Mouse (Mus musculus) lung, embryonic 16.5 days (tissue): ENCODE data around the gene Alpk1. TPM values are rescaled to one million over a fixed set of nuclear protein-coding genes. Genes with fewer than 3 reads are reported as not detected.

Experiments
- ATAC-seq: fragments of 200-750 bp; cut with Nextera tagmentation; 2 replicates; pipeline ENCODE4 v1.8.0; 2017; ENCODE audit warnings: low read depth, mild to moderate bottlenecking, moderate library complexity
- H3K27ac ChIP-seq: fragments of 300-500 bp; sonication (generic); 2 replicates; pipeline ENCODE4 v1.5.1; 2014; ENCODE audit warnings: mild to moderate bottlenecking, control low read depth, low read length
- H3K27me3 ChIP-seq: fragments of 300-500 bp; sonication (generic); 2 replicates; pipeline ENCODE4 v1.6.1; 2014; ENCODE audit warnings: low read depth, low read length, mixed read lengths; ENCODE audit not compliant: control insufficient read depth, insufficient read depth
- H3K36me3 ChIP-seq: fragments of 300-500 bp; sonication (generic); 2 replicates; pipeline ENCODE4 v1.6.1; 2014; ENCODE audit warnings: low read length; ENCODE audit not compliant: control insufficient read depth, insufficient read depth
- H3K4me1 ChIP-seq: fragments of 300-500 bp; sonication (generic); replicated peaks from 2 replicates; pipeline ENCODE4 v1.6.1; 2014; ENCODE audit warnings: low read length, mixed read lengths; ENCODE audit not compliant: control insufficient read depth, insufficient read depth
- H3K4me2 ChIP-seq: fragments of 300-500 bp; sonication (generic); 2 replicates; pipeline ENCODE4 v1.6.1; 2014; ENCODE audit warnings: low read depth, low read length, control low read depth
- H3K4me3 ChIP-seq: fragments of 300-500 bp; sonication (generic); 2 replicates; pipeline ENCODE4 v1.5.1; 2014; ENCODE audit warnings: mild to moderate bottlenecking, low read length, control low read depth
- H3K9ac ChIP-seq: fragments of 300-500 bp; sonication (generic); 2 replicates; pipeline ENCODE4 v1.6.1; 2014; ENCODE audit warnings: low read length, control low read depth
- H3K9me3 ChIP-seq: fragments of 300-500 bp; sonication (generic); 2 replicates; pipeline ENCODE4 v1.6.1; 2016; ENCODE audit warnings: low read length; ENCODE audit not compliant: control insufficient read depth
- WGBS: fragments of 180-500 bp; shearing (Covaris S2); extraction: QIAGEN DNeasy Blood & Tissue Kit; methylation state at CpG from one replicate; pipeline ENCODE4 v1.1.7; 2014; 5-methylcytosine and 5-hydroxymethylcytosine counted together
- polyA plus RNA-seq: library from polyadenylated mRNA; unstranded; fragments of >200 nt; fragmentation: Nextera tagmentation; extraction: Ambion mirVana; gene quantifications from 2 replicates; pipeline ENCODE4 v1.2.1, GENCODE M21; 2015

The Alpk1 gene
- polyA plus RNA-seq, 1 experiment from 2014 or later: 2.1 TPM

DNA sequence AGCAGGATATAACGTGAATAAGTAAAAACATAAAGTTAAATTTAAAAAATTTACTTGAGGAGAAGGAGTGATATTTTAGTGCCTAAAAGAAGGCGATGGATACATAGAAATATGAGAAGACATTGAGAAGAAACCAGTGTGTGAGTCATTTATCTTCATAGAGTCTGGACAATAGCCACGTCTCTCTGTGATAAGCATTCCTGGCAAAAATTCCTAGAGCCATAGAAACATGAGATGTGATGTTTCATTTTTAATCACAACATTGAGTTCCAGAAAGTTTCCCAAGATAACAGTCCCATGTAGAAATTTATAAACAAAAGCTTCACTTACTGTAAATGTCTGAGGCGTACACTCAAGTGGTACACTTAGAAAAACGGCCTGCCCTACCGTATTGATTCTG lies 2.6 kb upstream of the Alpk1 start:
- Histone ChIP-seq H3K4me3 (no peak overlapping the region), H3K4me2 (no peak overlapping the region), H3K27me3 (no peaks in the 10 kb centered on the region), H3K27ac (no peak overlapping the region), H3K4me1 (no peaks in the 10 kb centered on the region), H3K9ac (no peak overlapping the region), H3K36me3 (no peaks in the 10 kb centered on the region), H3K9me3 (no peaks in the 10 kb centered on the region)
- WGBS: 53% methylated on average over 6 of the region's 6 CpGs
- ATAC-seq: no peak

DNA sequence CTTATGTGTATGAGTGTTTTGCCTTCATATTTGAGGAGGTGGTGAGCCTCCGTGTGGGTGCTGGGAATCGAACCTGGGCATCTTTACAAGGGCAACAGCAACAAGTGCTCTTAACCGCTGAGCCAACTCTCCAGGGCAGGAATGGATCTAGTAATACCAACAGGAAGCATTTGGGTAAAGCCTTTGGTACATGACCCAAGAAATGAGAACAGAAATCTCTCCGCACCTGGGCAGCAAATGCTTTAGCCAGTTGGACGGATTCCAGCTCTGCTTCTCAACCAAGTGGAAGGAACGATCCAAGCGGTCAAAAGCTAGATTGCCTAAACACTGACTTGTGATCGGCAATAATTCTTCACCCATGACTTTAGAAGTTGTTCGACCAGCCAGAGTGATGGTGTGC lies 594 bp upstream of the Alpk1 start:
- H3K9me3 ChIP-seq: no peaks in the 10 kb centered on the region
- no peaks in the 10 kb centered on the region for H3K36me3 ChIP-seq
- no peak overlapping the region for H3K4me3 ChIP-seq
- 86% methylated on average over 9 of the region's 9 CpGs for WGBS
- H3K4me2 ChIP-seq: no peak overlapping the region
- ATAC-seq: no peak
- no peaks in the 10 kb centered on the region for H3K4me1 ChIP-seq
- H3K9ac ChIP-seq: no peak overlapping the region
- H3K27ac ChIP-seq: no peak overlapping the region
- H3K27me3 ChIP-seq: no peaks in the 10 kb centered on the region

DNA sequence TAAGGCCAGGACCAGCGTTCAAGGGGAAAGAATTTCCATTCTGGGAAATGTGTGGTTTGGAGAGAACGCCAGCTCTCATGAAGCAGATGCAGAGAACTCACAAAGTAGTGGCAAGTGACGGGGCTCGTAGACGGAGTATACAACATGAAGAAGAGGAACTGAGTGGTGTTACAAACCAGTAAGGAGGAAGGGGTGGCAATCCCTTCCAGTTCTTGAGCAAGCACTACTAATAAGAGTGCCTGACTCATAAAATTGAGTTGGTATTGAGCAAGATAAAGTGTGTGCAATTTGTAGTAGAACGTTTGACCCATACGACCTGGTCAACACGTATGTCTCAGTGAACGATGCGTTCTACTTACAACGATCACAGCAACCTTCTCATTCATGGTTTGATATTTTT lies 11.2 kb downstream of the Alpk1 start:
- H3K9ac ChIP-seq: no peak overlapping the region
- H3K4me3 ChIP-seq: no peak overlapping the region
- no peaks in the 10 kb centered on the region for H3K36me3 ChIP-seq
- no peak overlapping the region for H3K4me2 ChIP-seq
- WGBS: 82% methylated on average over 11 of the region's 11 CpGs
- ATAC-seq: no peak
- no peaks in the 10 kb centered on the region for H3K9me3 ChIP-seq
- H3K27ac ChIP-seq: no peak overlapping the region
- H3K27me3 ChIP-seq: no peaks in the 10 kb centered on the region
- H3K4me1 ChIP-seq: no peaks in the 10 kb centered on the region

- Histone ChIP-seq H3K9me3 (no peaks in the 10 kb centered on the region), H3K9ac (no peak overlapping the region), H3K4me2 (no peak overlapping the region), H3K4me3 (no peak overlapping the region), H3K27me3 (no peaks in the 10 kb centered on the region; the same call in none of the 2 replicates), H3K36me3 (no peaks in the 10 kb centered on the region), H3K4me1 (no peaks in the 10 kb centered on the region), H3K27ac (no peak overlapping the region)
- ATAC-seq: no peak
- WGBS: 60% methylated on average over 3 of the region's 3 CpGs
Observed at GRCm38 (mm10) chr3:127765971-127766370, 14.4 kb downstream of the Alpk1 start.

DNA sequence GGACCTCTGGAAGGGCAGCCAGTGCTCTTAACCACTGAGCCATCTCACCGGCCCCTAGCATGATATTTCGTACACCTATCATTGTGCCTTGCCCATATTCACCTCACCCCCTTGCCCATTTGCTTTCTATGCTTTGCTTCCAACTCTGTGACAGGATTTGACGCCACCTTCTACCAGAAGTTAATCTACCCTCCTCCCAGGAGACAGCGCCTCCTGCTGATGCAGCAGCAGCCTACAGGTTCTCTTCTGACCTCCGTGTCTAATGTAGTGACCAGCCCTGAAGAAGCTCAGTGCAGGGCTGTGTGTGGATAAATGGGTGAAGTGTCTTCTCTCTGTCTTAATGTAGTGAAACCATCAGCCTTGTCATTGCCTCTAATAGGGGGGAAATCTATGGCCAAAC lies 15.8 kb downstream of the Alpk1 start:
- no peak for ATAC-seq
- H3K36me3 ChIP-seq: no peaks in the 10 kb centered on the region
- H3K27ac ChIP-seq: no peak overlapping the region
- H3K27me3 ChIP-seq: peaks cover 3% of the 10 kb centered on the region
- H3K4me2 ChIP-seq: no peak overlapping the region
- WGBS: 63% methylated on average over 5 of the region's 5 CpGs
- H3K9me3 ChIP-seq: no peaks in the 10 kb centered on the region
- H3K4me3 ChIP-seq: no peak overlapping the region
- H3K4me1 ChIP-seq: no peaks in the 10 kb centered on the region
- no peak overlapping the region for H3K9ac ChIP-seq

GRCm38 (mm10) chr3:127763076-127763612 lies 17.2 kb downstream of the Alpk1 start:
- H3K4me3 ChIP-seq: no peak overlapping the region
- H3K9me3 ChIP-seq: no peaks in the 10 kb centered on the region
- peaks cover 6% of the 10 kb centered on the region for H3K27me3 ChIP-seq
- no peaks in the 10 kb centered on the region for H3K4me1 ChIP-seq
- no peaks in the 10 kb centered on the region for H3K36me3 ChIP-seq
- no peak overlapping the region for H3K9ac ChIP-seq
- no peak overlapping the region for H3K27ac ChIP-seq
- ATAC-seq: peak; percentile 65; the same call in 1 of the 2 replicates
- H3K4me2 ChIP-seq: no peak overlapping the region
- 19% methylated on average over 7 of the region's 7 CpGs for WGBS

GRCm38 (mm10) chr3:127762403-127762802 lies 17.9 kb downstream of the Alpk1 start:
- H3K9ac ChIP-seq: no peak overlapping the region
- no peak overlapping the region for H3K4me2 ChIP-seq
- H3K9me3 ChIP-seq: no peaks in the 10 kb centered on the region
- ATAC-seq: no peak
- H3K4me1 ChIP-seq: no peaks in the 10 kb centered on the region
- WGBS: 65% methylated on average over 8 of the region's 8 CpGs
- no peak overlapping the region for H3K27ac ChIP-seq
- no peaks in the 10 kb centered on the region for H3K36me3 ChIP-seq
- H3K4me3 ChIP-seq: no peak overlapping the region
- peaks cover 6% of the 10 kb centered on the region for H3K27me3 ChIP-seq

DNA sequence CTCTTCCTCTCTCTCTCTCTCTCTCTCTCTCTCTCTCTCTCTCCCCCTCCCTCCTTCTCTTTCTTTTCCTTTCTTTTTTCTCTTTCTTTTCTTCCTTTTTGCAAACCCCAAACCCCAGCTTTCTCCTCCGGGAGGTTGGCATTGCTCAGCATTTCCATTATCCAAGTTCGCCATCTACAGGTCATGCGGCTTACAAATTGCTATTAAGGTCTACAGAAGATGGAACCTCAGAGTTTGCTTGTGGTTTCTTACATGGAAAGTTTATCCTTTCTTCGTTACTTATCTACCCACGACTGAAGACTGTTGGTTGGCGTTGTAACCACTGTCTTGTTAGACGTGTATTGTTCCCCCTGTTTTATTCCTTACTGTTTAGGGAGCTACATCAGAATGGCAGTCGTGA lies 21.1 kb downstream of the Alpk1 start:
- ATAC-seq: peak; percentile 52; the same call in 1 of the 2 replicates
- 17% methylated on average over 8 of the region's 8 CpGs for WGBS
- peaks cover 10% of the 10 kb centered on the region for H3K27me3 ChIP-seq

GRCm38 (mm10) chr3:127758806-127759205 lies 21.5 kb downstream of the Alpk1 start:
- 30% methylated on average over 4 of the region's 4 CpGs for WGBS
- Histone ChIP-seq H3K4me2 (no peak overlapping the region), H3K9me3 (no peaks in the 10 kb centered on the region), H3K4me1 (no peaks in the 10 kb centered on the region), H3K9ac (no peak overlapping the region), H3K27ac (no peak overlapping the region), H3K4me3 (no peak overlapping the region), H3K36me3 (no peaks in the 10 kb centered on the region), H3K27me3 (peaks cover 10% of the 10 kb centered on the region)
- no peak for ATAC-seq

More for the DNA sequence above, 21.1 kb downstream of the Alpk1 start:
- H3K27ac ChIP-seq: no peak overlapping the region
- no peaks in the 10 kb centered on the region for H3K4me1 ChIP-seq
- no peaks in the 10 kb centered on the region for H3K36me3 ChIP-seq
- no peak overlapping the region for H3K4me2 ChIP-seq
- no peak overlapping the region for H3K4me3 ChIP-seq
- H3K9me3 ChIP-seq: no peaks in the 10 kb centered on the region
- no peak overlapping the region for H3K9ac ChIP-seq

- Histone ChIP-seq H3K27me3 (peaks cover 10% of the 10 kb centered on the region), H3K9me3 (no peaks in the 10 kb centered on the region)
Observed at GRCm38 (mm10) chr3:127757886-127758301, 22.4 kb downstream of the Alpk1 start.

More at GRCm38 (mm10) chr3:127757886-127758301, 22.4 kb downstream of the Alpk1 start:
- H3K9ac ChIP-seq: no peak overlapping the region
- no peaks in the 10 kb centered on the region for H3K4me1 ChIP-seq
- no peak overlapping the region for H3K27ac ChIP-seq
- no peaks in the 10 kb centered on the region for H3K36me3 ChIP-seq
- H3K4me2 ChIP-seq: no peak overlapping the region
- H3K4me3 ChIP-seq: no peak overlapping the region
- ATAC-seq: no peak
